Mouse (Mus musculus) megakaryocyte-erythroid progenitor cell, adult 5-6 weeks (primary cell): ENCODE measurements around the gene Plscr1. TPM values are rescaled to one million over a fixed set of nuclear protein-coding genes. Genes with fewer than 3 reads are reported as not detected.

Experiments
- ATAC-seq: replicated peaks from 2 replicates; pipeline ENCODE4 v1.8.0; 2016; ENCODE audit warnings: mild to moderate bottlenecking, inconsistent platforms; ENCODE audit not compliant: severe bottlenecking, poor library complexity, low FRiP score, low TSS enrichment
- total RNA-seq, 2 experiments: library from RNA; stranded (forward) in 1 of 2; stranded (reverse) in 1 of 2; fragments of 200-1000, 215-1000 nt in 1 of 2; fragments of >200 nt in 1 of 2; fragmentation: Nextera tagmentation in 1 of 2; gene quantifications; 2 replicates each; pipeline ENCODE4 v1.2.3; 2014 to 2017

The Plscr1 gene
- total RNA-seq (2014; fragmentation: Nextera tagmentation) (79.8 and 102 TPM in 2 replicates), total RNA-seq (2017) (103 and 137 TPM in 2 replicates)

GRCm38 (mm10) chr9:92249447-92249852 is at the start of gene Plscr1:
Gene Plscr1 (plus strand): TSS chr9:92249750.
- peak; percentile 15; the same call in 1 of the 2 replicates for ATAC-seq

- ATAC-seq, result no peak
These were observed 45.2 kb upstream of the Plscr1 start for GRCm38 (mm10) chr9:92204397-92204796.

- peak; percentile 68 for ATAC-seq
These were observed 42.2 kb upstream of the Plscr1 start for GRCm38 (mm10) chr9:92207307-92207706.

GRCm38 (mm10) chr9:92207757-92208156 is 41.8 kb upstream of the Plscr1 start:
- no peak for ATAC-seq

- no peak for ATAC-seq
These were observed 39.7 kb upstream of the Plscr1 start for GRCm38 (mm10) chr9:92209850-92210249.

GRCm38 (mm10) chr9:92210386-92210967 is 39.1 kb upstream of the Plscr1 start:
- 0 out of 2 replicates have a peak, but pooled peaks have one; percentile 21 for ATAC-seq

GRCm38 (mm10) chr9:92211048-92211447 is 38.5 kb upstream of the Plscr1 start:
- ATAC-seq, result peak; percentile 70

- peak; percentile 97 for ATAC-seq
These were observed 32.1 kb upstream of the Plscr1 start for GRCm38 (mm10) chr9:92217484-92217883.

- ATAC-seq, result peak; percentile 33; the same call in 1 of the 2 replicates
These were observed 31.7 kb upstream of the Plscr1 start for GRCm38 (mm10) chr9:92217896-92218295.

- peak; percentile 24; the same call in 1 of the 2 replicates for ATAC-seq
These were observed 29.4 kb upstream of the Plscr1 start for GRCm38 (mm10) chr9:92220151-92220550.

GRCm38 (mm10) chr9:92221480-92221879 is 28.1 kb upstream of the Plscr1 start:
- ATAC-seq, result no peak

GRCm38 (mm10) chr9:92224598-92225231 is 24.8 kb upstream of the Plscr1 start:
- no peak for ATAC-seq

GRCm38 (mm10) chr9:92226127-92226655 is 23.4 kb upstream of the Plscr1 start:
- ATAC-seq, result peak; percentile 27

GRCm38 (mm10) chr9:92226795-92227194 is 22.8 kb upstream of the Plscr1 start:
- peak; percentile 90 for ATAC-seq

- no peak for ATAC-seq
These were observed 20.4 kb upstream of the Plscr1 start for GRCm38 (mm10) chr9:92228867-92229832.

- ATAC-seq, result no peak
These were observed 19.7 kb upstream of the Plscr1 start for GRCm38 (mm10) chr9:92229833-92230205.

GRCm38 (mm10) chr9:92234901-92235458 is 14.6 kb upstream of the Plscr1 start:
- ATAC-seq, result no peak

GRCm38 (mm10) chr9:92248773-92249446 is 640 bp upstream of the Plscr1 start:
- no peak for ATAC-seq
